Mouse (Mus musculus) gastrocnemius, postnatal 25 days (tissue): ENCODE results near the gene Zap70. TPM values are rescaled to one million over a fixed set of nuclear protein-coding genes. Genes with fewer than 3 reads are reported as not detected.

Experiments used
- DNase-seq: peaks from one replicate; pipeline ENCODE4 v3.0.0; 2022
- total RNA-seq, 2 experiments: library from RNA; stranded (reverse); gene quantifications; 1 replicate in 1 of 2; 2 replicates in 1 of 2; pipeline ENCODE4 v1.2.3; 2021

Zap70 gene
- total RNA-seq, 2 experiments from 2014 or later, result 0.24 to 0.28 TPM

- DNase-seq, result no peak
Measured at GRCm38 (mm10) chr1:36830913-36831866, 69.6 kb downstream of the Zap70 start.

Other genes starting within 250 kb of the Zap70 start
- gene Cnnm3, start 249.9 kb upstream of the Zap70 start, total RNA-seq, result 1 to 10 TPM; 7.4 to 9.7 TPM
- 1,000 to 10,000 TPM; 1,576 to 3,128 TPM for gene Ankrd23, start 224.9 kb upstream of the Zap70 start, total RNA-seq
- 1,000 to 10,000 TPM in 1 of 2 experiments, 100 to 1,000 TPM in 1; 766 to 1,527 TPM for gene Gm42417, start 222.4 kb upstream of the Zap70 start, total RNA-seq
- gene Ankrd39, start 214.4 kb upstream of the Zap70 start, total RNA-seq, result 1 to 10 TPM; 7.7 to 8.2 TPM
- 1 to 10 TPM; 5.1 to 6.0 TPM for gene Sema4c, start 203.4 kb upstream of the Zap70 start, total RNA-seq
- gene Fam178b, start 78.6 kb upstream of the Zap70 start, total RNA-seq, result 1 to 10 TPM in 1 of 2 experiments, under 1 TPM in 1; 0.61 to 1.2 TPM
- gene Cox5b, start 70.3 kb upstream of the Zap70 start, total RNA-seq, result 1,000 to 10,000 TPM; 1,291 to 1,333 TPM
- gene 4933424G06Rik, start 51.6 kb upstream of the Zap70 start, total RNA-seq, result 1 to 10 TPM in 1 of 2 experiments, not detected in 1; 1.1 TPM
- gene Actr1b, start 47.4 kb upstream of the Zap70 start, total RNA-seq, result 100 to 1,000 TPM; 141 to 179 TPM
- gene Tmem131, start 181.9 kb downstream of the Zap70 start, total RNA-seq, result 10 to 100 TPM; 22.1 to 25.3 TPM